Mouse (Mus musculus): ENCODE measurements around the gene Pgap1. TPM values are rescaled to one million over a fixed set of nuclear protein-coding genes. Genes with fewer than 3 reads are reported as not detected.

Pgap1 gene
- polyA plus RNA-seq, 1 experiment from 2014 or later = 14.6 TPM

DNA sequence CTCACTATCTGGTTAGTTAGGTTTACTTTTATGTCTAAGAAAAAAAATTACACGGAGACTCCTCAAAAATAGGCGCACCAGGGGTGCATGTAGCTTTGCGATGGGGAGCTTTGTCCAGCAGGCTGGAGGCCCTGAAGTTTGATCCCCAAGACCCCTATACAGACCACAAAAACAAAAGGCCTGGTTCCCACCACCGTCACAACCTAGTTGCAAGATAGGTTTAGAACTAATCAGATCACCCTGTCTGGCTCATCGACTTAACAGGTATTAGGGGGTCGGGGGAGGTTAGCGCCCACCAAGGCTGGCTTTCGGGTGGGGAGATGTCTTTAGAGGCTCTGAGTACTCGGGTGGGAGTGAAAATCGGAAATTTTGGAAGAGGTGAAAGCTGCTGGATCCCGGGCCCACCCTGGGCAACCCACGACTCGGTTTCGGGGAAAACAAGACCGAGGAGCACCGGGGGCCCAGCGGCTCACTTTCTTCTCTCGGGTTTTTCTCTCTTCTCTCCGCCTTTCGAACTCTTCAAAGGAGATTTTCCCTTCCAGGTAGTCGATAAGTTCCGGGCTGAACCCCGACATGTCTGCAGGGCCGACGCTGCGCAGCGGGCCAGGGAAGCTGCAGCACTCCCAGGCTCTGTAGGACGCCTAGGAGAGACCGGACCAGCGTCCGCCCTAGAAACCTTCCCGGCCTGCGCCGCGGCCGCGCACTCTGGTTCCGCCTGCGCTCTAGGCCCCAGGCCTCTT is 119.0 kb downstream of the Pgap1 start, which contains the start of gene Gtf3c3:
Gene Gtf3c3 (minus strand): TSS at position 632 of the 740 bp plus-strand sequence.
- 4% methylated on average over 39 of the region's 39 CpGs for WGBS
- Histone ChIP-seq H3K36me3 (ENCODE audit: control insufficient read depth, insufficient read depth, low read length) (peaks cover 9% of the 10 kb centered on the region), H3K4me1 (replicated peaks; ENCODE audit: control insufficient read depth, insufficient read depth, low read length) (0 out of 2 replicates have a peak, but pooled peaks cover 8% of the 10 kb centered on the region), H3K4me2 (ENCODE audit: low read length) (peak within 1 kb of the TSS; percentile 82), H3K27me3 (replicated peaks; ENCODE audit: control insufficient read depth, insufficient read depth, low read length) (no peaks in the 10 kb centered on the region), H3K9me3 (ENCODE audit: control insufficient read depth, low read length) (no peaks in the 10 kb centered on the region), H3K27ac (ENCODE audit: low read depth) (no peak within 1 kb of the TSS; the same call in 1 of the 2 replicates), H3K4me3 (ENCODE audit: low read depth, low read length) (peak within 1 kb of the TSS; percentile 66), H3K9ac (ENCODE audit: low read length) (peak within 1 kb of the TSS; percentile 89)
- DNase-seq (ENCODE audit: low spot score) (peak; percentile 94), ATAC-seq (replicated peaks; ENCODE audit: low FRiP score, low TSS enrichment, low read depth) (peak; percentile 98)

Other genes starting within 250 kb of the Pgap1 start
- gene Gtf3c3, start 118.7 kb downstream of the Pgap1 start, polyA plus RNA-seq (2014; fragmentation: Nextera tagmentation; extraction: Ambion mirVana) = 22.6 and 29.3 TPM in 2 replicates

Data from intestine, embryonic 14.5 days (tissue).